Mouse (Mus musculus) MEL (cell line): ENCODE results near the gene Nutf2-ps1. TPM values are rescaled to one million over a fixed set of nuclear protein-coding genes. Genes with fewer than 3 reads are reported as not detected.
"Not testable (repeated sequence)": the region's sequence is repeated elsewhere in the genome, so short reads cannot be mapped to it uniquely, and the experiment has no call there.

Experiments used
- DNase-seq: peaks from one replicate; pipeline ENCODE4 v3.0.0; 2011; ENCODE audit warnings: low read depth, low spot score
- H3K27ac ChIP-seq: 2 replicates; pipeline ENCODE4 v1.5.1; 2012; ENCODE audit warnings: low read depth, mild to moderate bottlenecking, control low read depth, low read length, moderate library complexity; ENCODE audit not compliant: control insufficient read depth
- H3K27me3 ChIP-seq, 2 experiments: fragments of 150-350 bp in 1 of 2; sonication (generic) in 1 of 2; 2 replicates each; pipeline ENCODE4 v1.6.1; 2012; ENCODE audit warnings: low read length in 2 of 2, mild to moderate bottlenecking in 2 of 2, improper control_type of control experiment in 1 of 2, moderate library complexity in 1 of 2; ENCODE audit not compliant: insufficient read depth in 2 of 2, control insufficient read depth in 1 of 2
- H3K36me3 ChIP-seq, 2 experiments: 2 replicates each; pipeline ENCODE4 v1.6.1; 2012 to 2014; ENCODE audit warnings: low read length in 2 of 2, improper control_type of control experiment in 1 of 2, inconsistent platforms in 1 of 2, mild to moderate bottlenecking in 1 of 2; ENCODE audit not compliant: insufficient read depth in 2 of 2, control insufficient read depth in 1 of 2
- H3K4me1 ChIP-seq, 2 experiments: fragments of 150-350 bp in 1 of 2; sonication (generic) in 1 of 2; 2 replicates each; pipeline ENCODE4 v1.6.1; 2012; ENCODE audit warnings: low read length in 2 of 2, improper control_type of control experiment in 1 of 2, mild to moderate bottlenecking in 1 of 2; ENCODE audit not compliant: insufficient read depth in 2 of 2, control insufficient read depth in 1 of 2
- H3K4me3 ChIP-seq, 2 experiments: fragments of 150-350 bp in 1 of 2; sonication (generic) in 1 of 2; 2 replicates each; pipeline ENCODE4 v1.5.1; 2012; ENCODE audit warnings: low read depth in 2 of 2, low read length in 2 of 2, mild to moderate bottlenecking in 2 of 2, moderate library complexity in 2 of 2, control low read depth in 1 of 2, improper control_type of control experiment in 1 of 2; ENCODE audit not compliant: control insufficient read depth in 1 of 2, insufficient read depth in 1 of 2
- H3K79me2 ChIP-seq: 2 replicates; pipeline ENCODE4 v1.6.1; 2012; ENCODE audit warnings: mild to moderate bottlenecking, low read length, moderate library complexity; ENCODE audit not compliant: control insufficient read depth, poor library complexity, insufficient read depth
- H3K9ac ChIP-seq: 2 replicates; pipeline ENCODE4 v1.6.1; 2012; ENCODE audit warnings: low read depth, mild to moderate bottlenecking, control low read depth, low read length, moderate library complexity; ENCODE audit not compliant: control insufficient read depth, poor library complexity, severe bottlenecking
- H3K9me3 ChIP-seq: fragments of 150-350 bp; sonication (generic); replicated peaks from 2 replicates; pipeline ENCODE4 v1.6.1; 2012; ENCODE audit warnings: mild to moderate bottlenecking, low read length, improper control_type of control experiment, moderate library complexity; ENCODE audit not compliant: insufficient read depth
- CHD1 ChIP-seq: IDR thresholded peaks from 2 replicates; pipeline ENCODE4 v1.6.1; 2012; ENCODE audit warnings: low read depth, mild to moderate bottlenecking, inconsistent platforms, low read length, improper control_type of control experiment
- E2F4 ChIP-seq: IDR thresholded peaks from 2 replicates; pipeline ENCODE4 v1.6.1; 2011; ENCODE audit warnings: low read depth, low read length, improper control_type of control experiment, borderline replicate concordance
- HCFC1 ChIP-seq: IDR thresholded peaks from 2 replicates; pipeline ENCODE4 v1.6.1; 2012; ENCODE audit warnings: low read depth, mild to moderate bottlenecking, inconsistent platforms, low read length, improper control_type of control experiment, moderate library complexity
- JUND ChIP-seq: IDR thresholded peaks from 2 replicates; pipeline ENCODE4 v1.6.1; 2011; ENCODE audit warnings: low read depth, mild to moderate bottlenecking, improper control_type of control experiment, low read length
- MAX ChIP-seq: IDR thresholded peaks from 2 replicates; pipeline ENCODE4 v1.6.1; 2011; ENCODE audit warnings: low read length, improper control_type of control experiment
- NELFE ChIP-seq: IDR thresholded peaks from 2 replicates; pipeline ENCODE4 v1.6.1; 2011; ENCODE audit warnings: low read depth, low read length, improper control_type of control experiment
- RCOR1 ChIP-seq: IDR thresholded peaks from 2 replicates; pipeline ENCODE4 v1.6.1; 2012; ENCODE audit warnings: low read depth, mild to moderate bottlenecking, inconsistent platforms, low read length, improper control_type of control experiment
- SIN3A ChIP-seq: IDR thresholded peaks from 2 replicates; pipeline ENCODE4 v1.6.1; 2012; ENCODE audit warnings: low read length, improper control_type of control experiment, inconsistent platforms
- SMC3 ChIP-seq: IDR thresholded peaks from 2 replicates; pipeline ENCODE4 v1.6.1; 2011; ENCODE audit warnings: low read depth, low read length, improper control_type of control experiment
- TAL1 ChIP-seq: IDR thresholded peaks from 2 replicates; pipeline ENCODE4 v1.6.1; 2012; ENCODE audit warnings: mild to moderate bottlenecking, inconsistent platforms, low read length, moderate library complexity, mixed read lengths
- TCF12 ChIP-seq: IDR thresholded peaks from 2 replicates; pipeline ENCODE4 v1.6.1; 2014; ENCODE audit warnings: low read depth, mild to moderate bottlenecking, inconsistent platforms, low read length, improper control_type of control experiment, moderate library complexity
- polyA plus RNA-seq, 2 experiments: library from polyadenylated mRNA; stranded (reverse) in 1 of 2; unstranded in 1 of 2; fragments of >175 nt in 1 of 2; fragments of >200 nt in 1 of 2; gene quantifications; 2 replicates each; pipeline versions ENCODE4 v1.2.1 to v1.2.4; 2012; ENCODE audit warnings: low replicate concordance in 2 of 2, low read depth in 1 of 2; ENCODE audit not compliant: insufficient read length in 2 of 2, insufficient read depth in 1 of 2, missing spikeins in 1 of 2
- total RNA-seq: library from RNA; depleted of rRNA; stranded (reverse); fragments of 300-350 nt; gene quantifications from 2 replicates; pipeline ENCODE4 v1.2.3, GENCODE M21; 2012

Nutf2-ps1 gene
- total and polyA plus RNA-seq, 3 experiments: 53.1 to 398 TPM; not detected in 1

- TF ChIP-seq SIN3A (peak; percentile 77), E2F4 (peak; percentile 90; the same call in 1 of the 2 replicates), MAX (peak; percentile 98), CHD1 (peak; percentile 99), JUND (no peak), TCF12 (peak; percentile 90), TAL1 (no peak), RCOR1 (no peak; the same call in 1 of the 2 replicates), HCFC1 (peak; percentile 82)
- TF ChIP-seq, all 39 proteins: peak for 23
Observed at GRCm38 (mm10) chr19:53599757-53600539, 11.1 kb upstream of the Nutf2-ps1 start, which contains the start of gene Smc3 (continued).

GRCm38 (mm10) chr19:53596723-53597474 lies 8.0 kb upstream of the Nutf2-ps1 start:
- H3K27ac ChIP-seq: no peak overlapping the region
- no peak for TF ChIP-seq SMC3
- TF ChIP-seq NELFE: 0 out of 2 replicates have a peak, but pooled peaks have one; percentile 26
- H3K4me3 ChIP-seq: no peak overlapping the region
- peak; percentile 32 for DNase-seq
- H3K9ac ChIP-seq: no peak overlapping the region
- peaks cover 2 to 18% of the 10 kb centered on the region in 2 experiments; a peak in 3 of 4 replicates for H3K36me3 ChIP-seq
- peaks cover 19% of the 10 kb centered on the region for H3K79me2 ChIP-seq
- peaks cover 0 to 2% of the 10 kb centered on the region in 2 experiments; a peak in 1 of 4 replicates for H3K27me3 ChIP-seq
- peaks cover 6 to 19% of the 10 kb centered on the region in 2 experiments for H3K4me1 ChIP-seq
- no peaks in the 10 kb centered on the region for H3K9me3 ChIP-seq

- H3K9ac ChIP-seq, H3K27ac ChIP-seq, H3K4me3 ChIP-seq, H3K36me3 ChIP-seq, H3K27me3 ChIP-seq, H3K9me3 ChIP-seq, DNase-seq, H3K79me2 ChIP-seq, H3K4me1 ChIP-seq: not testable (repeated sequence)
Observed at GRCm38 (mm10) chr19:53587686-53588085, 1.2 kb downstream of the Nutf2-ps1 start.

GRCm38 (mm10) chr19:53580271-53580670 lies 8.6 kb downstream of the Nutf2-ps1 start:
- H3K27me3 ChIP-seq: peaks cover 7 to 11% of the 10 kb centered on the region in 2 experiments
- H3K4me3 ChIP-seq, H3K9me3 ChIP-seq, H3K27ac ChIP-seq, DNase-seq, H3K9ac ChIP-seq, H3K79me2 ChIP-seq, H3K4me1 ChIP-seq, H3K36me3 ChIP-seq: not testable (repeated sequence)
